Comparison of ENCODE assay signal across 10 mouse cellular contexts in the genomic region with DNA sequence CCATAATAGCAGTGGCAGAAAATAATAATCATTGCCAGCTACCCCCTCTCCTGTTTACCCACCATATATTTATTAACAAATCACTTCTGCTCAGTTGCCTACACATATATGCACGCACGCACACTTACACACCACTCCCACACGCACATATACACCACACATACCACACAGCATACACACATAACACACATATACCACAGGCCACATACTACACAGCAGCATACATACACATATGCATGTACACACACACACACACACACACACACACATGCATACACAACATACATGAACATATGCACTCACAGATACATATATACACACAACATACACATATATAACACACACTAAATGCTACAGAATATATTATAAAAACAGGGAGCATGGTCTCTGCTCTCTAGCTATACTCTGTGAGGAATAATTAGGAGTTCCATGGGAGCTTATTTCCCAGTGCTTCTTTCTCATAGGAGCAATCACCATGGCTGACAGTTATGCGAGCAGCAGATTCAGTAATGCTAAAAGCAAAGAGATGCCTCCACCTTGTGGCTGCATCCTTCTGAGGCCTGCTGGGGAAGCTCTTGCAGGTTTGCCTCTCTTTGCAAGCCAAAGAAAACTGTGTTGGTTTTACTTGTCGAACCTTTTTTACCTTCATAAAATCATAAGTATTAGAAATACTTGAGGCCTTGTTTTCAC.
DNase-seq lines count a peak whose midpoint lies in the region; ATAC-seq lines count a peak whose summit lies in the region.
"Had no signal": no experiment of that assay in that cellular context is flagged by ENCODE, and none has a peak within 500 bp of the region (broad histone marks: within the 10 kb centered on the region; RNA-seq: fewer than 3 reads in every experiment).

No protein-coding gene starts in this region.

- H3K4me1 ChIP-seq in hindbrain, embryonic 14.5 days (replicated peaks; ENCODE audit: control insufficient read depth, insufficient read depth, low read length): peaks cover 23% of the 10 kb centered on the region
- H3K4me1 ChIP-seq in hindbrain, embryonic 13.5 days (replicated peaks): peaks cover 34% of the 10 kb centered on the region
- H3K4me1 ChIP-seq: lung, embryonic 15.5 days had no signal

- no peaks in the 10 kb centered on the region for H3K36me3 ChIP-seq in hindbrain, embryonic 14.5 days (replicated peaks; ENCODE audit: control insufficient read depth, insufficient read depth)
- no peaks in the 10 kb centered on the region for H3K36me3 ChIP-seq in hindbrain, embryonic 13.5 days
- H3K36me3 ChIP-seq: embryonic facial prominence, embryonic 15.5 days; lung, embryonic 15.5 days had no signal

- H3K27ac ChIP-seq in hindbrain, embryonic 14.5 days: no peak overlapping the region
- H3K27ac ChIP-seq in hindbrain, embryonic 13.5 days: no peak overlapping the region
- H3K27ac ChIP-seq: embryonic facial prominence, embryonic 15.5 days; lung, embryonic 15.5 days had no signal

- H3K4me3 ChIP-seq in hindbrain, embryonic 14.5 days (replicated peaks; ENCODE audit: low read length): no peak overlapping the region
- H3K4me3 ChIP-seq in hindbrain, embryonic 13.5 days: no peak overlapping the region
- H3K4me3 ChIP-seq: embryonic facial prominence, embryonic 15.5 days; lung, embryonic 15.5 days had no signal

- 81% methylated on average over 5 of the region's 5 CpGs for WGBS in hindbrain, embryonic 14.5 days
- 79% methylated on average over 5 of the region's 5 CpGs for WGBS in hindbrain, embryonic 13.5 days

- no peak overlapping the region for H3K9ac ChIP-seq in hindbrain, embryonic 14.5 days
- H3K9ac ChIP-seq in hindbrain, embryonic 13.5 days: no peak overlapping the region
- H3K9ac ChIP-seq: embryonic facial prominence, embryonic 15.5 days; lung, embryonic 15.5 days had no signal

- H3K4me2 ChIP-seq in hindbrain, embryonic 14.5 days (replicated peaks): no peak overlapping the region
- no peak overlapping the region for H3K4me2 ChIP-seq in hindbrain, embryonic 13.5 days
- H3K4me2 ChIP-seq: embryonic facial prominence, embryonic 15.5 days; lung, embryonic 15.5 days had no signal

- H3K27me3 ChIP-seq in hindbrain, embryonic 14.5 days (ENCODE audit: control insufficient read depth, insufficient read depth, low read length): no peaks in the 10 kb centered on the region
- H3K27me3 ChIP-seq in hindbrain, embryonic 13.5 days: no peaks in the 10 kb centered on the region
- H3K27me3 ChIP-seq: embryonic facial prominence, embryonic 15.5 days; lung, embryonic 15.5 days had no signal

- H3K9me3 ChIP-seq in hindbrain, embryonic 14.5 days (ENCODE audit: control insufficient read depth, low read length): no peaks in the 10 kb centered on the region
- H3K9me3 ChIP-seq in hindbrain, embryonic 13.5 days: no peaks in the 10 kb centered on the region
- H3K9me3 ChIP-seq: embryonic facial prominence, embryonic 15.5 days; lung, embryonic 15.5 days had no signal

- DNase-seq in hindbrain, embryonic 14.5 days (ENCODE audit: low spot score): peak; percentile 50
- peak; percentile 25 for DNase-seq in 416B (ENCODE audit: low read depth)
- peak; percentile 31 for DNase-seq in Muller cell, postnatal 12 days (ENCODE audit: inconsistent ontology term)
- peak; percentile 26 to 53 for DNase-seq in kidney, postnatal 4 days
- no peak for DNase-seq in thymus, postnatal 10 days (ENCODE audit: low spot score in 2 of 2)
- DNase-seq in gastrocnemius, postnatal 10 days: no peak
- DNase-seq in urinary bladder, postnatal 36 days (ENCODE audit: low spot score in 2 of 2): no peak

- ATAC-seq in hindbrain, embryonic 14.5 days (ENCODE audit: low FRiP score): peak; percentile 36; the same call in 1 of the 2 replicates
- no peak; the same call in 1 of the 2 replicates for ATAC-seq in hindbrain, embryonic 13.5 days (ENCODE audit: low FRiP score)

Comparison
In these comparisons a context has a peak if more than half of its experiments do, and no peak if none do; other contexts are left out.
1. DNase-seq: peak in hindbrain, embryonic 14.5 days (single experiment), 416B (single experiment), Muller cell, postnatal 12 days (single experiment) and kidney, postnatal 4 days (2 of 2); none in thymus, postnatal 10 days (0 of 2), gastrocnemius, postnatal 10 days (single experiment) and urinary bladder, postnatal 36 days (0 of 2).